Mouse (Mus musculus) lung, adult 2 months (tissue): ENCODE data around the gene Plcb3.

Source experiments
- CTCF ChIP-seq: fragments of 200-500 bp; IDR thresholded peaks from 2 replicates; pipeline ENCODE4 v1.5.1; 2011; ENCODE audit warnings: mild to moderate bottlenecking, low read length, control low read depth; ENCODE audit not compliant: insufficient read depth
- POLR2A ChIP-seq: fragments of 200-500 bp; IDR thresholded peaks from 2 replicates; pipeline ENCODE4 v1.6.1; 2011; ENCODE audit warnings: low read depth, mild to moderate bottlenecking, control low read depth, low read length, borderline replicate concordance; ENCODE audit errors: extremely low read depth

GRCm38 (mm10) chr19:6971644-6972043 is 4.6 kb downstream of the Plcb3 start:
- TF ChIP-seq CTCF: no peak
- no peak for TF ChIP-seq POLR2A
